ENCODE assay signal across 18 mouse cellular contexts in genomic region chr2:167585273-167585672, GRCm38 (mm10). TPM values are rescaled to one million over a fixed set of nuclear protein-coding genes. Genes with fewer than 3 reads are reported as not detected.
DNase-seq lines count a peak whose midpoint lies in the region; ATAC-seq and TF ChIP-seq lines count a peak whose summit lies in the region.
"Had no signal": no experiment of that assay in that cellular context is flagged by ENCODE, and none has a peak within 500 bp of the region (broad histone marks: within the 10 kb centered on the region; RNA-seq: fewer than 3 reads in every experiment).

No protein-coding gene starts in this region.

- TF ChIP-seq EP300 in lung, postnatal 0 days (IDR thresholded peaks at IDR 0.05), result no peak

- peaks cover 64% of the 10 kb centered on the region for H3K4me1 ChIP-seq in forebrain, embryonic 10.5 days
- H3K4me1 ChIP-seq in forebrain, embryonic 16.5 days (replicated peaks; ENCODE audit: control insufficient read depth, insufficient read depth, low read length), result no peaks in the 10 kb centered on the region
- H3K4me1 ChIP-seq in kidney, adult 2 months (ENCODE audit: control insufficient read depth, insufficient read depth, low read length), result no peaks in the 10 kb centered on the region
- H3K4me1 ChIP-seq in lung, postnatal 0 days (ENCODE audit: insufficient read depth, low read depth, low read length), result peaks cover 22% of the 10 kb centered on the region; the same call in 1 of the 2 replicates

- DNase-seq in forebrain, embryonic 10.5 days (ENCODE audit: extremely low spot score, low spot score), result no peak
- DNase-seq in kidney, adult 2 months, result no peak
- no peak for DNase-seq in kidney, postnatal 4 days
- DNase-seq in lung, postnatal 0 days (ENCODE audit: low spot score), result no peak
- DNase-seq in lung, postnatal 14 days, result no peak
- DNase-seq in cerebellum, adult 8-10 months, result no peak
- DNase-seq in urinary bladder, postnatal 4 days (ENCODE audit: low spot score in 2 of 2), result no peak
- DNase-seq: cerebellum, postnatal 10 days; kidney, postnatal 14 days; left cerebral cortex, postnatal 4 days had no signal

- no peak overlapping the region for H3K4me2 ChIP-seq in forebrain, embryonic 16.5 days (ENCODE audit: low read length)
- no peak overlapping the region for H3K4me2 ChIP-seq in lung, postnatal 0 days (replicated peaks; ENCODE audit: low read depth, low read length)
- H3K4me2 ChIP-seq: hindbrain, embryonic 14.5 days; intestine, embryonic 15.5 days; liver, embryonic 12.5 days had no signal

- H3K9me3 ChIP-seq in forebrain, embryonic 10.5 days, result no peaks in the 10 kb centered on the region
- H3K9me3 ChIP-seq in forebrain, embryonic 16.5 days (ENCODE audit: control insufficient read depth, low read length), result no peaks in the 10 kb centered on the region
- no peaks in the 10 kb centered on the region for H3K9me3 ChIP-seq in lung, postnatal 0 days (ENCODE audit: low read length)
- H3K9me3 ChIP-seq: G1E; intestine, embryonic 15.5 days; liver, embryonic 12.5 days had no signal

- 71% methylated on average over 2 of the region's 2 CpGs for WGBS in forebrain, embryonic 10.5 days
- 91% methylated on average over 2 of the region's 2 CpGs for WGBS in forebrain, embryonic 16.5 days
- 82% methylated on average over 2 of the region's 2 CpGs for WGBS in kidney, adult 2 months
- 90% methylated on average over 2 of the region's 2 CpGs for WGBS in lung, postnatal 0 days

- no peak overlapping the region for H3K9ac ChIP-seq in forebrain, embryonic 16.5 days (replicated peaks; ENCODE audit: low read depth, low read length)
- H3K9ac ChIP-seq in lung, postnatal 0 days (replicated peaks; ENCODE audit: low read depth), result no peak overlapping the region
- H3K9ac ChIP-seq: hindbrain, embryonic 14.5 days; liver, embryonic 12.5 days had no signal

- H3K36me3 ChIP-seq in forebrain, embryonic 10.5 days (replicated peaks), result no peaks in the 10 kb centered on the region
- H3K36me3 ChIP-seq in forebrain, embryonic 16.5 days (ENCODE audit: control insufficient read depth, insufficient read depth), result no peaks in the 10 kb centered on the region
- H3K36me3 ChIP-seq in kidney, adult 2 months (ENCODE audit: control insufficient read depth, insufficient read depth, low read length), result no peaks in the 10 kb centered on the region
- no peaks in the 10 kb centered on the region for H3K36me3 ChIP-seq in lung, postnatal 0 days (ENCODE audit: insufficient read depth, low read length)
- H3K36me3 ChIP-seq: G1E; intestine, embryonic 15.5 days; liver, embryonic 12.5 days had no signal

- ATAC-seq in forebrain, embryonic 16.5 days, result no peak
- ATAC-seq in lung, postnatal 0 days, result no peak
- ATAC-seq: activated CD4-positive, CD25-positive, alpha-beta regulatory T cell, adult 4 months; CD4-positive, CD25-positive, alpha-beta regulatory T cell, adult 4 months; intestine, embryonic 15.5 days; liver, embryonic 12.5 days had no signal

- no peak for TF ChIP-seq POLR2A in kidney, adult 2 months (IDR thresholded peaks at IDR 0.05; ENCODE audit: low read depth, low read length)

- H3K4me3 ChIP-seq in forebrain, embryonic 10.5 days, result no peak overlapping the region
- H3K4me3 ChIP-seq in forebrain, embryonic 16.5 days (replicated peaks; ENCODE audit: low read length), result no peak overlapping the region
- no peak overlapping the region for H3K4me3 ChIP-seq in kidney, adult 2 months (ENCODE audit: insufficient read depth, low read depth, low read length)
- no peak overlapping the region for H3K4me3 ChIP-seq in lung, postnatal 0 days (ENCODE audit: low read depth, low read length)
- H3K4me3 ChIP-seq: intestine, embryonic 15.5 days; left cerebral cortex, adult 2 months; liver, embryonic 12.5 days had no signal

- peak overlapping the region; percentile 80 for H3K27ac ChIP-seq in forebrain, embryonic 10.5 days
- H3K27ac ChIP-seq in forebrain, embryonic 16.5 days (ENCODE audit: low read length), result no peak overlapping the region
- 0 out of 2 replicates have a peak overlapping the region, but pooled peaks have one; percentile 9 for H3K27ac ChIP-seq in kidney, adult 2 months (ENCODE audit: insufficient read depth, low read depth, low read length)
- peak overlapping the region; percentile 91 for H3K27ac ChIP-seq in lung, postnatal 0 days (ENCODE audit: low read length)
- H3K27ac ChIP-seq: hindbrain, embryonic 14.5 days; left cerebral cortex, adult 2 months had no signal

- peaks cover 14% of the 10 kb centered on the region for H3K27me3 ChIP-seq in forebrain, embryonic 10.5 days (ENCODE audit: poor library complexity, severe bottlenecking)
- H3K27me3 ChIP-seq in forebrain, embryonic 16.5 days (replicated peaks; ENCODE audit: control insufficient read depth, insufficient read depth, low read length), result 0 out of 2 replicates have a peak, but pooled peaks cover 2% of the 10 kb centered on the region
- no peaks in the 10 kb centered on the region for H3K27me3 ChIP-seq in kidney, adult 2 months (replicated peaks; ENCODE audit: control insufficient read depth, insufficient read depth, low read length)
- no peaks in the 10 kb centered on the region for H3K27me3 ChIP-seq in lung, postnatal 0 days (replicated peaks; ENCODE audit: insufficient read depth, low read length)
- H3K27me3 ChIP-seq: intestine, embryonic 15.5 days had no signal

- no peak for TF ChIP-seq CTCF in kidney, adult 2 months (conservative IDR thresholded peaks at IDR 0.05; ENCODE audit: insufficient read depth, insufficient read length, low read depth, low read length)
- TF ChIP-seq CTCF in lung, postnatal 0 days (IDR thresholded peaks at IDR 0.05), result no peak

RNA-seq across cellular contexts. Expression of gene Ube2v1, which starts 46.6 kb away (rescaled TPM):
- polyA plus RNA-seq in forebrain, embryonic 10.5 days (2016; fragmentation: Nextera tagmentation; extraction: Ambion mirVana), result 414 and 416 TPM in 2 replicates
- polyA plus RNA-seq in forebrain, embryonic 16.5 days (2015; fragmentation: Nextera tagmentation; extraction: Ambion mirVana), result 273 and 281 TPM in 2 replicates
- 108 and 114 TPM in 2 replicates for polyA plus RNA-seq in kidney, adult 2 months (2012; rRNA removed)
- polyA plus RNA-seq in lung, postnatal 0 days (2015; fragmentation: Nextera tagmentation; extraction: Ambion mirVana), result 166 and 184 TPM in 2 replicates

RNA-seq across cellular contexts. Expression of gene Snai1, which starts 47.3 kb away (rescaled TPM):
- 40.4 and 46.9 TPM in 2 replicates for polyA plus RNA-seq in forebrain, embryonic 10.5 days (2016; fragmentation: Nextera tagmentation; extraction: Ambion mirVana)
- polyA plus RNA-seq in forebrain, embryonic 16.5 days (2015; fragmentation: Nextera tagmentation; extraction: Ambion mirVana), result 4.3 and 4.4 TPM in 2 replicates
- 10.4 and 13.2 TPM in 2 replicates for polyA plus RNA-seq in kidney, adult 2 months (2012; rRNA removed)
- polyA plus RNA-seq in lung, postnatal 0 days (2015; fragmentation: Nextera tagmentation; extraction: Ambion mirVana), result 55.4 and 63.0 TPM in 2 replicates
- polyA plus RNA-seq: activated CD4-positive, CD25-positive, alpha-beta regulatory T cell, adult 4 months; G1E had no signal
